Mouse (Mus musculus) A20 (cell line): Measurements from ENCODE around the gene Gm5169.
"Not testable (repeated sequence)": the region's sequence is repeated elsewhere in the genome, so short reads cannot be mapped to it uniquely, and the experiment has no call there.

Source experiments
- DNase-seq: peaks from one replicate; pipeline ENCODE4 v3.0.0-alpha.2; 2011; ENCODE audit warnings: low read depth, low spot score

Gm5169 gene

GRCm38 (mm10) chrX:25301355-25301754 lies at the start of gene Gm5169:
Gene Gm5169, minus strand, starts transcription at chrX:25301455.
- not testable (repeated sequence) for DNase-seq

DNA sequence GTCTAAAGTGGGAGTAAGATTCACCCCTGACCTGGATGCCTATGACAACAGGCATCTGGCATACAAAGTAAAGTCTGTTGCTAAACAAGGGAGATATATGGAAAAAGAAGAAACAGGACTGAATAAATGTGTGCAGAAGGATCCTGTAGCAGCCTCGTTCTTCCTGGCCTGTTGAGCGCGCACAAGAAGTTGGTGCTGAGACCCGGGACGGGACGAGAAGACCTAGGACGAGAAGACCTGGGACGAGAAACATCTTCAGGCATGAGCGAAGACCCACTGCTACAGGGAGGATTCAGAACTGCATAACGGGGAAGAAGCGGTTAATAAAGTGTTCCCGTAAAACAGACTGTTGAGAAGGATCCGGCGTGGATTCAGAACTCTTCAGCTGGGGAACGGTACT lies 46.2 kb upstream of the Gm5169 start:
- not testable (repeated sequence) for DNase-seq
